Mouse (Mus musculus): Measurements from ENCODE around the gene Lepr. TPM values are rescaled to one million over a fixed set of nuclear protein-coding genes. Genes with fewer than 3 reads are reported as not detected.

The Lepr gene
- total RNA-seq, 2 experiments from 2014 or later: 3.8 to 4.8 TPM

GRCm38 (mm10) chr4:101694529-101694928 lies 22.7 kb upstream of the Lepr start:
- H3K4me3 ChIP-seq: no peak overlapping the region
- no peak for DNase-seq (ENCODE audit: extremely low spot score in 1 of 2, low spot score in 2 of 2)
- H3K27ac ChIP-seq: no peak overlapping the region
- intact Hi-C loops (cut with DNase I): no loop called here
- no peak for TF ChIP-seq CTCF (IDR thresholded peaks at IDR 0.05)

- no peak for TF ChIP-seq CTCF (IDR thresholded peaks at IDR 0.05)
- intact Hi-C loops (cut with DNase I): no loop called here
- no peak for DNase-seq (ENCODE audit: extremely low spot score in 1 of 2, low spot score in 2 of 2)
- Histone ChIP-seq H3K27ac (no peak overlapping the region), H3K4me3 (no peak overlapping the region)
Measured at GRCm38 (mm10) chr4:101697236-101697635, 20.0 kb upstream of the Lepr start.

- no peak for DNase-seq (ENCODE audit: extremely low spot score in 1 of 2, low spot score in 2 of 2)
- H3K4me3 ChIP-seq: no peak overlapping the region
- no peak overlapping the region for H3K27ac ChIP-seq
- TF ChIP-seq CTCF (IDR thresholded peaks at IDR 0.05): no peak
- intact Hi-C loops (cut with DNase I): no loop called here
Measured at GRCm38 (mm10) chr4:101699423-101699822, 17.8 kb upstream of the Lepr start.

DNA sequence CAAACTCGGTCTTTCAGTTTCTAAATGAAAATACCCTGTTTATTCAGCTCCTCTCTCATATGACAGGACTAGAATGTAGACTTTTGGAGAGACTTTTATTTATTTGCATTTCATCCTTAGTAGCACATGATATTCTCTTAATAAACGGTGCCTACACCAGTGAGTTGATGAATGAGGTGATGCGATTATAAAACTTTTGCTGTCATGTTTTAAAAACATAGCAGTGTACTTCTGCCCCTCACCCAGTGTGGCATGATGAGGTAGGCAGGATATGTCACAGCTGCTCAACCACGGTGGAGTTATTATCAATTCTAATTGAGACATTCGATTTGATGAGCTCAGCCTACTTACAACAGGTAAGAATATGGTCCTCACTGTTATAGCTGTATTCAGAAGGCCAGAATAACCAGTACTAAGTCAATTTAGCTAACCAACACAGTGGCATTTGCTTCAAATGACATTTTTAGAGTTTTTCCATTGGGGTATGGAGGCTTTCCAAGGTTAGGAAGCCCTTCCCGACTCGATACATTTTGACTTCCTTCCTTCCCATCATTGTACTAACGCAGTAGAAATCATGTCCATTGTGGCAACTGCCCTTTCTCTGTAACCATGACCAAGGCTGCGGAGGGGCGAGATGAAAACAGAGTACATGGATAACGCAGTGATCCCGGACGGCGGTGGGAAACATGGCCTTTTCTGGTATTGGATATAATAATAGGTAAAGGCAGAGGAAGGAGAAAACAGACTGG lies 16.1 kb upstream of the Lepr start:
- Histone ChIP-seq H3K27ac (no peak overlapping the region), H3K4me3 (no peak overlapping the region)
- TF ChIP-seq CTCF (IDR thresholded peaks at IDR 0.05): no peak
- DNase-seq (ENCODE audit: extremely low spot score in 1 of 2, low spot score in 2 of 2): no peak
- intact Hi-C loops (cut with DNase I): no loop called here

DNA sequence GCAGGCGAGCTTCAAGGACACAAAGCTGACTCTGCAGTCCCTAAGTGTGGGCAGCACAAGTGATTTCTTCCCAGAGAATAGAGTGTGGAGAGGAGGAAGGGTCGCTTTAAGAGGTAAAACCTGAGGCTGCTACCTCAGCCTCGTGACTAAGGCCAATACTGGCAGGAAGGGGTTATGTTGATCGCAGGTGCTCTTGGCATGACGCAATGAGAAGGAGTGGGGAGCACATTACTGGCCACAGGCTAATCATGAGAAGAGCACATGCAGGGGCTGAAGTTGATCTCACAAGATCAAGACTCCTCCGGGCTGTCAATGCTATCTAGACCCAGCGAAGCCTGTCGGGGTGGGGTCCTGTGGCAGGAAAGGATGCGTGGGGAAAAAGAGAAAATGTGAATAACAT lies 11.9 kb upstream of the Lepr start:
- H3K27ac ChIP-seq: no peak overlapping the region
- no peak for DNase-seq (ENCODE audit: extremely low spot score in 1 of 2, low spot score in 2 of 2)
- no peak for TF ChIP-seq CTCF (IDR thresholded peaks at IDR 0.05)
- intact Hi-C loops (cut with DNase I): no loop called here
- no peak overlapping the region for H3K4me3 ChIP-seq

DNA sequence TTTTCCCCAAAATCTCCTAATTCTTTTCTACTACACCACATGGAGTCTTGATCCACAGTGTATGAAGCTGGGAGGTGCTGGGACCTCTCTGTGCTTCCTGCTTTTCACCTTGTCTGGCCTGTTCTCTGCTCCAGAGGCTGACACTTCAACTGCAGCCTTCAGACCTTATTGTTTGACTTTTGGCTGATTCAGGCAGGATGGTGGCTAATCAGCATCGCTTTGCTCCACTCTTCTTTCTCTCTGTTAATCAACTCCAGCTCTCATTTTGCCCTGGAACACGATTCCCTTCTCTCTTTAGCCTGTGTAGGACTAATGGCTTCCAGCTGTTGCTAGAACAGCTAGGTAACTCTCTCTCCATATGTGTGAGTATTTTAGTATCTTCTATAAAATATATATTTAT lies 10.0 kb upstream of the Lepr start:
- intact Hi-C loops (cut with DNase I): no loop called here
- H3K27ac ChIP-seq: no peak overlapping the region
- TF ChIP-seq CTCF (IDR thresholded peaks at IDR 0.05): no peak
- DNase-seq (ENCODE audit: extremely low spot score in 1 of 2, low spot score in 2 of 2): no peak
- no peak overlapping the region for H3K4me3 ChIP-seq

- no peak for TF ChIP-seq CTCF (IDR thresholded peaks at IDR 0.05)
- Histone ChIP-seq H3K4me3 (no peak overlapping the region), H3K27ac (no peak overlapping the region)
- intact Hi-C loops (cut with DNase I): no loop called here
- no peak for DNase-seq (ENCODE audit: extremely low spot score in 1 of 2, low spot score in 2 of 2)
Measured at GRCm38 (mm10) chr4:101707953-101708352, 9.3 kb upstream of the Lepr start.

GRCm38 (mm10) chr4:101710361-101710760 lies 6.8 kb upstream of the Lepr start:
- TF ChIP-seq CTCF (IDR thresholded peaks at IDR 0.05): no peak
- DNase-seq (ENCODE audit: extremely low spot score in 1 of 2, low spot score in 2 of 2): no peak
- Histone ChIP-seq H3K27ac (no peak overlapping the region), H3K4me3 (no peak overlapping the region)
- intact Hi-C loops (cut with DNase I): no loop called here

GRCm38 (mm10) chr4:101711100-101711499 lies 6.1 kb upstream of the Lepr start:
- no peak for TF ChIP-seq CTCF (IDR thresholded peaks at IDR 0.05)
- no peak for DNase-seq (ENCODE audit: extremely low spot score in 1 of 2, low spot score in 2 of 2)
- Histone ChIP-seq H3K27ac (no peak overlapping the region), H3K4me3 (no peak overlapping the region)
- intact Hi-C loops (cut with DNase I): no loop called here

- no peak overlapping the region for H3K4me3 ChIP-seq
- no peak overlapping the region for H3K27ac ChIP-seq
- no peak for DNase-seq (ENCODE audit: extremely low spot score in 1 of 2, low spot score in 2 of 2)
- no peak for TF ChIP-seq CTCF (IDR thresholded peaks at IDR 0.05)
- intact Hi-C loops (cut with DNase I): no loop called here
Measured at GRCm38 (mm10) chr4:101712563-101712962, 4.6 kb upstream of the Lepr start.

DNA sequence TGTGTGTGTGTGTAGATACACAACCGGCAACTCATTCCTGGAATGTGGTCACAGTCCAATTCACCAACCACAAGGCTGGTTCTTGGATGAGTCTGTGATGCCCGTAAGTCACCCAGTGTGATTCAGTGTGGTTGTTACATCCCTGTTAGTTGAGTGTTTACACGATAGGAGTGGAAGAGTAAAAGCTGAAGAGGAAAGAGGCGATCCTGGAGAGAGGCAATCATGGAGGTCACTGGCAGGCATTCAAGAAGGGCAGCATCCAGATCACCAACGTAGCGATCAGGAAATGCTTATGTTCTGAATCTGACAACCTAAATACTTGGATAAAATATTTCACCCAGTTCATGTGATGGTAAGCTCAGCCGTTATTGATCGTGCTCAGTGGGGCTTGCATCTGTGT lies 1.9 kb upstream of the Lepr start:
- TF ChIP-seq CTCF (IDR thresholded peaks at IDR 0.05): no peak
- no peak for DNase-seq (ENCODE audit: extremely low spot score in 1 of 2, low spot score in 2 of 2)
- intact Hi-C loops (cut with DNase I): no loop called here
- no peak overlapping the region for H3K27ac ChIP-seq
- no peak overlapping the region for H3K4me3 ChIP-seq

GRCm38 (mm10) chr4:101715805-101716204 lies 1.4 kb upstream of the Lepr start:
- Histone ChIP-seq H3K27ac (no peak overlapping the region), H3K4me3 (no peak overlapping the region)
- intact Hi-C loops (cut with DNase I): no loop called here
- TF ChIP-seq CTCF (IDR thresholded peaks at IDR 0.05): no peak
- DNase-seq (ENCODE audit: extremely low spot score in 1 of 2, low spot score in 2 of 2): no peak

- intact Hi-C loops (cut with DNase I): no loop called here
- TF ChIP-seq CTCF (IDR thresholded peaks at IDR 0.05): no peak; the same call in 1 of the 2 replicates
- no peak for DNase-seq (ENCODE audit: extremely low spot score in 1 of 2, low spot score in 2 of 2)
- Histone ChIP-seq H3K27ac (no peak overlapping the region), H3K4me3 (no peak overlapping the region)
Measured at GRCm38 (mm10) chr4:101718991-101719580, 1.9 kb downstream of the Lepr start.

All from left cerebral cortex, adult 2 months (tissue).